Mouse (Mus musculus) embryonic facial prominence, embryonic 11.5 days (tissue): Measurements from ENCODE around the gene Nav1. TPM values are rescaled to one million over a fixed set of nuclear protein-coding genes. Genes with fewer than 3 reads are reported as not detected.

Experiments used
- ATAC-seq: fragments of 200-750 bp; cut with Nextera tagmentation; replicated peaks from 2 replicates; pipeline ENCODE4 v1.8.0; 2017; ENCODE audit warnings: low read depth; ENCODE audit not compliant: insufficient number of reproducible peaks, low FRiP score, low TSS enrichment
- DNase-seq: peaks from one replicate; pipeline ENCODE4 v3.0.0-alpha.2; 2015; ENCODE audit warnings: low spot score
- H3K27ac ChIP-seq: fragments of 300-500 bp; sonication (generic); replicated peaks from 2 replicates; pipeline ENCODE4 v1.5.1; 2014; ENCODE audit warnings: mild to moderate bottlenecking, low read depth, low read length, control low read depth
- H3K27me3 ChIP-seq: fragments of 300-500 bp; sonication (generic); 2 replicates; pipeline ENCODE4 v1.6.1; 2014; ENCODE audit warnings: mild to moderate bottlenecking, low read length, moderate library complexity, mixed read lengths; ENCODE audit not compliant: control insufficient read depth, insufficient read depth
- H3K36me3 ChIP-seq: fragments of 300-500 bp; sonication (generic); replicated peaks from 2 replicates; pipeline ENCODE4 v1.6.1; 2014; ENCODE audit warnings: low read depth, mild to moderate bottlenecking, low read length, moderate library complexity, mixed read lengths; ENCODE audit not compliant: control insufficient read depth, insufficient read depth
- H3K4me1 ChIP-seq: fragments of 300-500 bp; sonication (generic); 2 replicates; pipeline ENCODE4 v1.6.1; 2014; ENCODE audit warnings: low read length, mixed read lengths; ENCODE audit not compliant: control insufficient read depth, insufficient read depth
- H3K4me2 ChIP-seq: fragments of 300-500 bp; sonication (generic); 2 replicates; pipeline ENCODE4 v1.6.1; 2014; ENCODE audit warnings: low read depth, mild to moderate bottlenecking, control low read depth, low read length, moderate library complexity
- H3K4me3 ChIP-seq: fragments of 300-500 bp; sonication (generic); 2 replicates; pipeline ENCODE4 v1.5.1; 2014; ENCODE audit warnings: low read depth, low read length, control low read depth
- H3K9ac ChIP-seq: fragments of 300-500 bp; sonication (generic); replicated peaks from 2 replicates; pipeline ENCODE4 v1.6.1; 2014; ENCODE audit warnings: mild to moderate bottlenecking, control low read depth, low read length
- H3K9me3 ChIP-seq: fragments of 300-500 bp; sonication (generic); replicated peaks from 2 replicates; pipeline ENCODE4 v1.6.1; 2016; ENCODE audit warnings: mild to moderate bottlenecking, low read length, inconsistent platforms, mixed read lengths; ENCODE audit not compliant: control insufficient read depth
- WGBS: fragments of 180-500 bp; shearing (Covaris S2); extraction: QIAGEN DNeasy Blood & Tissue Kit; methylation state at CpG from one replicate; pipeline ENCODE4 v1.1.7; 2014; 5-methylcytosine and 5-hydroxymethylcytosine counted together
- polyA plus RNA-seq: library from polyadenylated mRNA; unstranded; fragments of >200 nt; fragmentation: Nextera tagmentation; extraction: Ambion mirVana; gene quantifications from 2 replicates; pipeline ENCODE4 v1.2.1, GENCODE M21; 2014

The Nav1 gene
- polyA plus RNA-seq, 1 experiment from 2014 or later: 11.9 TPM

GRCm38 (mm10) chr1:135562982-135563650 lies 44.0 kb downstream of the Nav1 start:
- Histone ChIP-seq H3K36me3 (no peaks in the 10 kb centered on the region), H3K27me3 (no peaks in the 10 kb centered on the region), H3K4me3 (no peak overlapping the region), H3K4me1 (peaks cover 12% of the 10 kb centered on the region), H3K9me3 (no peaks in the 10 kb centered on the region), H3K9ac (no peak overlapping the region), H3K27ac (no peak overlapping the region), H3K4me2 (no peak overlapping the region)
- ATAC-seq: no peak
- DNase-seq: no peak
- WGBS: 55% methylated on average over 8 of the region's 8 CpGs

- H3K9ac ChIP-seq: no peak overlapping the region
- no peak overlapping the region for H3K27ac ChIP-seq
- 13% methylated on average over 4 of the region's 4 CpGs for WGBS
- no peaks in the 10 kb centered on the region for H3K9me3 ChIP-seq
- H3K4me1 ChIP-seq: peaks cover 12% of the 10 kb centered on the region
- H3K4me3 ChIP-seq: no peak overlapping the region
- ATAC-seq (no peak), DNase-seq (no peak)
- no peaks in the 10 kb centered on the region for H3K36me3 ChIP-seq
- no peak overlapping the region for H3K4me2 ChIP-seq
- H3K27me3 ChIP-seq: no peaks in the 10 kb centered on the region
These were observed 45.0 kb downstream of the Nav1 start for GRCm38 (mm10) chr1:135562115-135562514.

GRCm38 (mm10) chr1:135561282-135561681 lies 45.8 kb downstream of the Nav1 start:
- peaks cover 12% of the 10 kb centered on the region for H3K4me1 ChIP-seq
- no peak overlapping the region for H3K27ac ChIP-seq
- ATAC-seq: no peak
- H3K27me3 ChIP-seq: no peaks in the 10 kb centered on the region
- no peaks in the 10 kb centered on the region for H3K36me3 ChIP-seq
- no peaks in the 10 kb centered on the region for H3K9me3 ChIP-seq
- no peak overlapping the region for H3K4me2 ChIP-seq
- H3K4me3 ChIP-seq: no peak overlapping the region
- 43% methylated on average over 6 of the region's 6 CpGs for WGBS
- H3K9ac ChIP-seq: no peak overlapping the region
- no peak for DNase-seq

- no peak overlapping the region for H3K9ac ChIP-seq
- H3K4me3 ChIP-seq: no peak overlapping the region
- no peaks in the 10 kb centered on the region for H3K36me3 ChIP-seq
- no peaks in the 10 kb centered on the region for H3K9me3 ChIP-seq
- DNase-seq: no peak
- no peak overlapping the region for H3K27ac ChIP-seq
- ATAC-seq: no peak
- H3K27me3 ChIP-seq: no peaks in the 10 kb centered on the region
- peaks cover 4% of the 10 kb centered on the region; the same call in 1 of the 2 replicates for H3K4me1 ChIP-seq
- 71% methylated on average over 6 of the region's 6 CpGs for WGBS
- H3K4me2 ChIP-seq: no peak overlapping the region
These were observed 49.1 kb downstream of the Nav1 start for GRCm38 (mm10) chr1:135557976-135558375.

- Histone ChIP-seq H3K9me3 (no peaks in the 10 kb centered on the region), H3K27ac (no peak overlapping the region), H3K36me3 (no peaks in the 10 kb centered on the region), H3K4me3 (no peak overlapping the region), H3K4me2 (no peak overlapping the region), H3K27me3 (no peaks in the 10 kb centered on the region), H3K9ac (no peak overlapping the region), H3K4me1 (peaks cover 4% of the 10 kb centered on the region; the same call in 1 of the 2 replicates)
- ATAC-seq: no peak
- DNase-seq: no peak
- 85% methylated on average over 8 of the region's 8 CpGs for WGBS
These were observed 51.2 kb downstream of the Nav1 start for GRCm38 (mm10) chr1:135555885-135556284.

- H3K27me3 ChIP-seq: no peaks in the 10 kb centered on the region
- 22% methylated on average over 17 of the region's 17 CpGs for WGBS
- no peaks in the 10 kb centered on the region for H3K36me3 ChIP-seq
- DNase-seq: peak; percentile 64
- H3K9me3 ChIP-seq: no peaks in the 10 kb centered on the region
- no peak overlapping the region for H3K4me2 ChIP-seq
- no peak overlapping the region for H3K27ac ChIP-seq
- no peak overlapping the region for H3K4me3 ChIP-seq
- peaks cover 4% of the 10 kb centered on the region; the same call in 1 of the 2 replicates for H3K4me1 ChIP-seq
- no peak for ATAC-seq
- no peak overlapping the region for H3K9ac ChIP-seq
These were observed 52.3 kb downstream of the Nav1 start for GRCm38 (mm10) chr1:135554632-135555260.

GRCm38 (mm10) chr1:135553615-135554014 lies 53.5 kb downstream of the Nav1 start:
- H3K27me3 ChIP-seq: no peaks in the 10 kb centered on the region
- no peak overlapping the region for H3K27ac ChIP-seq
- ATAC-seq: no peak
- H3K9ac ChIP-seq: no peak overlapping the region
- 55% methylated on average over 4 of the region's 4 CpGs for WGBS
- no peak for DNase-seq
- no peak overlapping the region for H3K4me2 ChIP-seq
- no peak overlapping the region for H3K4me3 ChIP-seq
- H3K36me3 ChIP-seq: no peaks in the 10 kb centered on the region
- peaks cover 4% of the 10 kb centered on the region; the same call in 1 of the 2 replicates for H3K4me1 ChIP-seq
- H3K9me3 ChIP-seq: no peaks in the 10 kb centered on the region

- ATAC-seq: no peak
- H3K4me3 ChIP-seq: no peak overlapping the region
- H3K27ac ChIP-seq: no peak overlapping the region
These were observed 53.9 kb downstream of the Nav1 start for GRCm38 (mm10) chr1:135553154-135553553.

More at GRCm38 (mm10) chr1:135553154-135553553, 53.9 kb downstream of the Nav1 start:
- no peak for DNase-seq
- no peak overlapping the region for H3K9ac ChIP-seq
- H3K9me3 ChIP-seq: no peaks in the 10 kb centered on the region
- no peak overlapping the region for H3K4me2 ChIP-seq
- H3K27me3 ChIP-seq: no peaks in the 10 kb centered on the region
- peaks cover 4% of the 10 kb centered on the region; the same call in 1 of the 2 replicates for H3K4me1 ChIP-seq
- WGBS: 46% methylated on average over 4 of the region's 4 CpGs
- H3K36me3 ChIP-seq: no peaks in the 10 kb centered on the region
